Mouse (Mus musculus): ENCODE measurements at regions not wholly inside any gene's neighbourhood (a gene's known extent, or its start where the extent isn't known, plus 50 kb on each side); places are given as distances from the start of the nearest gene placed in this dataset.

DNA sequence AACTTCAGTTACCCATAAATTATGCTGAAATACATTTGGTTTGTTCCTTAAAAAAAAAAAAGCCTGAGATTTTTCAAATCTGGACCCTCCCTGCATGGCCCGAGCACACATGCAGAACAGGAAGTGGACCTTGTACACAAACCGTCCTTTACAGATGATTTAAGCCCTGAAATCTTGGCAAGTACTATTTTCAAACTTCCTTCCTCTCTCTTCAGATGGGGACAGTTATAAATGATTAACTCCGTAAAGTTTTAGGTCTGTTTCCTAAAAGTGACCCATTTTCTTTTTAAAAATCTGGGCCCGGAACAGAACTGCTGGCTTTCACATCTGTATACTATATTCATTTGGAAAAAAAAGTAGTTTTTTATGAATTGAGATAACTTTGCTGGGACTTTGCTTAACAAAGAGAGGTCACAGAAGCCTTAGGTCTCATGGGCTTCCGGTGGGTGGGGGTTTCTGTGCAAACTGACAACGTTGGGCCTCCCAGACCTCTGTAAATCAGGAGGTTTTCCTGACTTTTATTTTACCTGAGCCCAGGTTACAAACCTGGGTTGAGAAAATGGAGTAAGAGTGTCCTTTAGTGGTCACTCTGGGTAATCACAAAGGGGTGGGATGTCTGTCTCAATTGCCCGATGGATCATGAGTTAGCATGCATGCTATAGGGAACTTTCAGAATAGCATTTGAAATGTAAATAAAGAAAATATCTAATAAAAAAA lies 368.4 kb downstream of the Ankrd50 start:
- no peak for TF ChIP-seq EP300 (IDR thresholded peaks at IDR 0.05; ENCODE audit: low read depth in 1 of 2, low read length in 2 of 2)
- TF ChIP-seq CTCF (IDR thresholded peaks at IDR 0.05 in 2 of 3, conservative IDR thresholded peaks at IDR 0.05 in 1 of 3; ENCODE audit: control insufficient read depth in 1 of 3, insufficient read depth in 1 of 3, low read depth in 2 of 3, low read length in 3 of 3, poor library complexity in 1 of 3, severe bottlenecking in 1 of 3), result no peak
- no peak for TF ChIP-seq GABPA (IDR thresholded peaks at IDR 0.05; ENCODE audit: low read depth, low read length)
- TF ChIP-seq GATA1 (IDR thresholded peaks at IDR 0.05; ENCODE audit: low read depth, low read length), result no peak
- no peak for TF ChIP-seq HCFC1 (IDR thresholded peaks at IDR 0.05; ENCODE audit: low read depth, low read length)
- no peak for TF ChIP-seq NRF1 (IDR thresholded peaks at IDR 0.05; ENCODE audit: insufficient read depth, low read depth, low read length, poor library complexity, severe bottlenecking)
- TF ChIP-seq MAX (IDR thresholded peaks at IDR 0.05; ENCODE audit: low read length), result no peak
- TF ChIP-seq POLR2A (IDR thresholded peaks at IDR 0.05; ENCODE audit: control insufficient read depth in 1 of 2, insufficient read depth in 1 of 2, low read depth in 1 of 2, low read length in 2 of 2, poor library complexity in 1 of 2), result no peak
- TF ChIP-seq ZC3H11A (IDR thresholded peaks at IDR 0.05; ENCODE audit: low read depth, low read length), result no peak
